Mouse (Mus musculus) intestine, embryonic 14.5 days (tissue): Measurements from ENCODE around the gene Rtcb. TPM values are rescaled to one million over a fixed set of nuclear protein-coding genes. Genes with fewer than 3 reads are reported as not detected.

Experiments used
- ATAC-seq: fragments of 200-750 bp; cut with Nextera tagmentation; replicated peaks from 2 replicates; pipeline ENCODE4 v1.8.0; 2017; ENCODE audit warnings: low read depth, moderate number of reproducible peaks, moderate TSS enrichment, moderate library complexity; ENCODE audit not compliant: low FRiP score, low TSS enrichment
- DNase-seq: peaks from one replicate; pipeline ENCODE4 v3.0.0-alpha.2; 2018; ENCODE audit warnings: low spot score
- H3K27ac ChIP-seq: fragments of 300-500 bp; sonication (generic); 2 replicates; pipeline ENCODE4 v1.5.1; 2014; ENCODE audit warnings: low read depth, mild to moderate bottlenecking, control low read depth
- H3K27me3 ChIP-seq: fragments of 300-500 bp; sonication (generic); replicated peaks from 2 replicates; pipeline ENCODE4 v1.6.1; 2014; ENCODE audit warnings: low read length, control low read depth; ENCODE audit not compliant: control insufficient read depth, insufficient read depth
- H3K36me3 ChIP-seq: fragments of 300-500 bp; sonication (generic); 2 replicates; pipeline ENCODE4 v1.6.1; 2014; ENCODE audit warnings: low read length, control low read depth; ENCODE audit not compliant: control insufficient read depth, insufficient read depth
- H3K4me1 ChIP-seq: fragments of 300-500 bp; sonication (generic); replicated peaks from 2 replicates; pipeline ENCODE4 v1.6.1; 2014; ENCODE audit warnings: low read length, control low read depth, mixed read lengths; ENCODE audit not compliant: control insufficient read depth, insufficient read depth
- H3K4me2 ChIP-seq: fragments of 300-500 bp; sonication (generic); 2 replicates; pipeline ENCODE4 v1.6.1; 2014; ENCODE audit warnings: low read length
- H3K4me3 ChIP-seq: fragments of 300-500 bp; sonication (generic); 2 replicates; pipeline ENCODE4 v1.5.1; 2014; ENCODE audit warnings: low read depth, low read length, control low read depth, mixed read lengths
- H3K9ac ChIP-seq: fragments of 300-500 bp; sonication (generic); 2 replicates; pipeline ENCODE4 v1.6.1; 2014; ENCODE audit warnings: mild to moderate bottlenecking, low read length
- H3K9me3 ChIP-seq: fragments of 300-500 bp; sonication (generic); 2 replicates; pipeline ENCODE4 v1.6.1; 2016; ENCODE audit warnings: low read length, control low read depth; ENCODE audit not compliant: control insufficient read depth
- WGBS: fragments of 180-500 bp; shearing (Covaris S2); extraction: QIAGEN DNeasy Blood & Tissue Kit; methylation state at CpG from one replicate; pipeline ENCODE4 v1.1.7; 2014; 5-methylcytosine and 5-hydroxymethylcytosine counted together
- polyA plus RNA-seq: library from polyadenylated mRNA; unstranded; fragments of >200 nt; fragmentation: Nextera tagmentation; extraction: Ambion mirVana; gene quantifications from 2 replicates; pipeline ENCODE4 v1.2.1, GENCODE M21; 2014

Gene Rtcb
- 162 and 172 TPM in 2 replicates for polyA plus RNA-seq

- under 1% methylated on average over 38 of the region's 38 CpGs for WGBS
- Histone ChIP-seq H3K4me3 (peak within 1 kb of the TSS; percentile 99), H3K36me3 (peaks cover 31% of the 10 kb centered on the region), H3K27ac (peak within 1 kb of the TSS; percentile 77), H3K4me1 (no peaks in the 10 kb centered on the region; the same call in 1 of the 2 replicates), H3K9ac (peak within 1 kb of the TSS; percentile 95), H3K9me3 (no peaks in the 10 kb centered on the region), H3K27me3 (no peaks in the 10 kb centered on the region), H3K4me2 (peak within 1 kb of the TSS; percentile 84)
- DNase-seq (peak; percentile 98), ATAC-seq (peak; percentile 86)
Observed at GRCm38 (mm10) chr10:85957464-85957950, at the start of gene Rtcb. TSS of gene Rtcb (minus strand) at chr10:85957823.

- Histone ChIP-seq H3K27me3 (no peaks in the 10 kb centered on the region), H3K9ac (no peak overlapping the region), H3K4me3 (no peak overlapping the region), H3K4me1 (no peaks in the 10 kb centered on the region), H3K36me3 (no peaks in the 10 kb centered on the region), H3K27ac (no peak overlapping the region), H3K9me3 (no peaks in the 10 kb centered on the region), H3K4me2 (no peak overlapping the region)
- WGBS: 78% methylated on average over 5 of the region's 5 CpGs
- ATAC-seq (no peak), DNase-seq (no peak)
Observed at GRCm38 (mm10) chr10:86006455-86006854, 48.8 kb upstream of the Rtcb start.

GRCm38 (mm10) chr10:86000447-86000846 is 42.8 kb upstream of the Rtcb start:
- no peak overlapping the region for H3K4me2 ChIP-seq
- no peak overlapping the region for H3K27ac ChIP-seq
- no peak overlapping the region for H3K4me3 ChIP-seq
- 0 out of 2 replicates have a peak, but pooled peaks cover 3% of the 10 kb centered on the region for H3K9me3 ChIP-seq
- 89% methylated on average over 4 of the region's 4 CpGs for WGBS
- no peaks in the 10 kb centered on the region for H3K36me3 ChIP-seq
- H3K4me1 ChIP-seq: no peaks in the 10 kb centered on the region
- ATAC-seq (no peak), DNase-seq (no peak)
- H3K27me3 ChIP-seq: no peaks in the 10 kb centered on the region
- H3K9ac ChIP-seq: no peak overlapping the region

- no peak overlapping the region for H3K4me3 ChIP-seq
- no peak for ATAC-seq
Observed at GRCm38 (mm10) chr10:85994543-85995104, 37.0 kb upstream of the Rtcb start.

GRCm38 (mm10) chr10:85993836-85994235 is 36.2 kb upstream of the Rtcb start:
- Histone ChIP-seq H3K27me3 (no peaks in the 10 kb centered on the region), H3K4me3 (no peak overlapping the region), H3K4me2 (no peak overlapping the region), H3K4me1 (no peaks in the 10 kb centered on the region), H3K36me3 (no peaks in the 10 kb centered on the region), H3K9ac (no peak overlapping the region), H3K27ac (no peak overlapping the region), H3K9me3 (0 out of 2 replicates have a peak, but pooled peaks cover 3% of the 10 kb centered on the region)
- ATAC-seq: no peak
- DNase-seq: no peak
- 89% methylated on average over 9 of the region's 9 CpGs for WGBS

More at GRCm38 (mm10) chr10:85994543-85995104, 37.0 kb upstream of the Rtcb start:
- WGBS: 64% methylated on average over 5 of the region's 5 CpGs
- no peak overlapping the region for H3K27ac ChIP-seq
- no peaks in the 10 kb centered on the region for H3K4me1 ChIP-seq
- H3K4me2 ChIP-seq: no peak overlapping the region
- no peak overlapping the region for H3K9ac ChIP-seq
- no peak for DNase-seq
- no peaks in the 10 kb centered on the region for H3K27me3 ChIP-seq
- 0 out of 2 replicates have a peak, but pooled peaks cover 3% of the 10 kb centered on the region for H3K9me3 ChIP-seq
- no peaks in the 10 kb centered on the region for H3K36me3 ChIP-seq

GRCm38 (mm10) chr10:85992412-85992811 is 34.8 kb upstream of the Rtcb start:
- 87% methylated on average over 4 of the region's 4 CpGs for WGBS

GRCm38 (mm10) chr10:85989412-85990115 is 31.9 kb upstream of the Rtcb start:
- DNase-seq: no peak

More at GRCm38 (mm10) chr10:85992412-85992811, 34.8 kb upstream of the Rtcb start:
- no peak for DNase-seq
- ATAC-seq: no peak
- Histone ChIP-seq H3K27me3 (no peaks in the 10 kb centered on the region), H3K27ac (no peak overlapping the region), H3K4me3 (no peak overlapping the region), H3K36me3 (no peaks in the 10 kb centered on the region), H3K9me3 (no peaks in the 10 kb centered on the region), H3K4me1 (no peaks in the 10 kb centered on the region), H3K4me2 (no peak overlapping the region), H3K9ac (no peak overlapping the region)

GRCm38 (mm10) chr10:85972915-85973314 is 15.3 kb upstream of the Rtcb start:
- 80% methylated on average over 4 of the region's 4 CpGs for WGBS
- Histone ChIP-seq H3K9me3 (0 out of 2 replicates have a peak, but pooled peaks cover 3% of the 10 kb centered on the region), H3K27ac (no peak overlapping the region), H3K4me2 (no peak overlapping the region), H3K27me3 (no peaks in the 10 kb centered on the region), H3K9ac (no peak overlapping the region), H3K4me1 (no peaks in the 10 kb centered on the region), H3K36me3 (no peaks in the 10 kb centered on the region), H3K4me3 (no peak overlapping the region)
- no peak for DNase-seq
- no peak for ATAC-seq

More at GRCm38 (mm10) chr10:85989412-85990115, 31.9 kb upstream of the Rtcb start:
- Histone ChIP-seq H3K36me3 (no peaks in the 10 kb centered on the region), H3K27ac (no peak overlapping the region), H3K4me3 (no peak overlapping the region), H3K9ac (no peak overlapping the region), H3K4me2 (no peak overlapping the region), H3K4me1 (no peaks in the 10 kb centered on the region), H3K9me3 (no peaks in the 10 kb centered on the region), H3K27me3 (no peaks in the 10 kb centered on the region)
- no peak for ATAC-seq
- WGBS: 77% methylated on average over 6 of the region's 6 CpGs
